Mouse (Mus musculus) layer of hippocampus, adult 9-10 months (tissue): ENCODE measurements at regions not wholly inside any gene's neighbourhood (a gene's known extent, or its start where the extent isn't known, plus 50 kb on each side); places are given as distances from the start of the nearest gene placed in this dataset.

Experiments
- DNase-seq: peaks from one replicate; pipeline ENCODE4 v3.0.0; 2022; ENCODE audit warnings: low spot score

DNA sequence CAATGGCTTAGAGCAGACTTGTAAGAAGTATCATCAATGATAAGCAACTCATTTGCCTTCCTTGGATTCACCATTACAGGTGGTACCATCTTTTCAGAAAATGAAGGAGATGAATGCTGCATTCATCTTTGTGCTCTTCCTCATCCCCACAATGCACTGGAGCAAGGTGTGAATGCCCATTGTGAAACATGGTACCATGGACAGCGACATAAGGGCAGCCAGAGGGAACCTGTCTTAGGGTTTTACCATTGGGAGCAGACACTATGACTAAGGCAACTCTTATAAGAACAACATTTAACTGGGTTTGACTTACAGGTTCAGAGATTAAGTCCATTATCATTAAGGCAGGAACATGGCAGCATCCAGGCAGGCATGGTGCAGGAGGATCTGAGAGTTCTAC lies 60.1 kb upstream of the Kcnj6 start:
- DNase-seq: no peak

GRCm38 (mm10) chr16:95064423-95064822 lies 66.9 kb upstream of the Kcnj6 start:
- no peak for DNase-seq

DNA sequence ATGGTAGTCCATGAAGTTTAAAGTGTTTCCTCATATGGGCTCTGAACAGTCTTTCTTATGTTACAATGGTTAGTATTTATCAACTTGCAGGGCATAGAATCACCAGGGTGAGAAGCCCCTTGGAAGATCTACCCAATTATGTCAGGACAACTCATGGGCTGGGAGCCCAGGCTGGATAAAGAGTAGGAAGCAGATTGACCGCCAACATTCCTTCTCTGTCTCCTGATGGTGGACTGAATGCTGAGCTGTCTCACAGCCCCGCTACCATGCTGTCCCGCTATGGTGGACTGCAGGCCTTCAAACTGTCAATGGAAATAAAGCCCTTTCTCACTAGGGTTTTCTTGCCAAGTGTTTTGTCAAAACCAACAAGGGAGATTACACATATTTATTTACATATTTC lies 69.2 kb upstream of the Kcnj6 start:
- no peak for DNase-seq

DNA sequence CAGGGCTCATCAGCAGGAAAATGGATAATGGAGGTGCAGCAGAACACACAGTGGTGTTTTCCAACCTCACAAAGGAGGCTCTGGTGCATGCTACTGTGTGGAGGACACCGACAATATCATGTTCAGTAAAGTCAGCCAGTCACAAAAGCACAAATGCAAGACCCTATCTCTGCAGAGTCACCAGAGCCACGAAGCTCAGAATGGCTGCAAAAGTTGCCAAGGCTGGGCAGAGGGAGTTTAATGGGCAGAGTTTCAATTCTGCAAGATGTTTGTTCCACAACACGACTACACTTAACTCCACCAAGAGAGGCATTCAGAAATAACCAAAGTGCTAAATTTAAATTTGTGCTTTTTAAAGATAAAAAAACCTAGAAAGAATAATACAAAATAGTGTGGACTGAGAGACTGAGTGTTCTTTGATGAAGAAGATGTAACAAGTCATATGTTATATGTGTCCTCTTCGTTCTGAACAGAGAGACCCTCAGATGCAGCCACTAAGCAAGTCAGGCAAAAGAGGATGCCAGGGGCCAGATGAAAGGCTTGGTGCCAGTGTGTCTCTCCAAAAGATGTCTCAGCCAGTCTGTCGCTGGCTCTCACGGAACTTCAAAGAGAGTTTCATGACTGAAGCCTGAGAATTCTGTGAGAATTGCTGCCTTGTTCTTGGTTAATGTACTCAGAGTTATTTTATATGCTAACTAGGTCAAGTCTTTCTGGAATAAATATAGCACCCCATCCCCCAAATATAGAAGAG lies 95.1 kb upstream of the Kcnj6 start:
- no peak for DNase-seq

GRCm38 (mm10) chr16:95093753-95094152 lies 96.3 kb upstream of the Kcnj6 start:
- no peak for DNase-seq

- no peak for DNase-seq
Measured at GRCm38 (mm10) chr16:95100954-95101353, 103.5 kb upstream of the Kcnj6 start.

- peak; percentile 42 for DNase-seq
Measured at GRCm38 (mm10) chr16:95117531-95117930, 120.0 kb upstream of the Kcnj6 start.

- DNase-seq: no peak
Measured at GRCm38 (mm10) chr16:95119293-95119692, 121.8 kb upstream of the Kcnj6 start.

DNA sequence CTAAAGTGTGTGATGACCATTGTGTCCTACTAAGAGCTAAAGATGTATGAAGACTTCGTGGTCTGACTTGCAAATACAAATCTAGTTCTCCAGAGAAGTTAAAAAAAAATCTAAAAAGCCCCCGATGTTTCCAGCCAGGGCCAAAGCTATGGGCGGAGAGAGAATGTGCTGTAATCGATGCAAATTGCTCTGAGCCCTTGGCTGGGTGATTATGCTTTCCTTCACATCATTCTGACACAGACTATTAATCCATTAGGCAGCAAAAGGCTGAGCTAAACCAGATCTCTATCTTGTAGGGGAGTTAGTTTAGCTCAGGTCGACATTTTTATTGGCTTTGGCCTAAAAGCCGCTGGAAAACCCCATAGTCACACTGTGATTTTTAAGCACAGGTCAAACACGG lies 124.5 kb upstream of the Kcnj6 start:
- no peak for DNase-seq

- DNase-seq: no peak
Measured at GRCm38 (mm10) chr16:95127616-95128015, 129.7 kb upstream of the Kcnj15 start.

- DNase-seq: no peak
Measured at GRCm38 (mm10) chr16:95131815-95132214, 125.5 kb upstream of the Kcnj15 start.

DNA sequence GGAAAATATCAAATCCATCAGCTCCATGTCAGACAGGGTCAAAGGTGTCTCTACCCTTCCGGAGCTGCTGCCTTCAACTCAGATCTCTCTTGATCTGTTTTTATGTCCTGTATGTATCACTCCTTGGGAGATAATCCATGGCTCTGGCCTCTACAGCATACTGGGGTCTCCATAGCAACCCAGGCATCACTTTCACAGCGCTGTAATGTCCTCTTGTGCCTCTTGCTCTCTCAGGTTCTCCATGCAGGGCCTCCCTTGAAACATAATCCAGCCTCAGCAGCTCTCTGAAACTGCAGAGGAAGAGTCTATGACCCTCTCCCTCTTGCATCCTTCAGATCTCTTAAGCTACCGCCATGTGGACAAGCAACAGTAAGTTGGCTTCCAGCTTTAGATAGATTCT lies 118.5 kb upstream of the Kcnj15 start:
- DNase-seq: no peak

DNA sequence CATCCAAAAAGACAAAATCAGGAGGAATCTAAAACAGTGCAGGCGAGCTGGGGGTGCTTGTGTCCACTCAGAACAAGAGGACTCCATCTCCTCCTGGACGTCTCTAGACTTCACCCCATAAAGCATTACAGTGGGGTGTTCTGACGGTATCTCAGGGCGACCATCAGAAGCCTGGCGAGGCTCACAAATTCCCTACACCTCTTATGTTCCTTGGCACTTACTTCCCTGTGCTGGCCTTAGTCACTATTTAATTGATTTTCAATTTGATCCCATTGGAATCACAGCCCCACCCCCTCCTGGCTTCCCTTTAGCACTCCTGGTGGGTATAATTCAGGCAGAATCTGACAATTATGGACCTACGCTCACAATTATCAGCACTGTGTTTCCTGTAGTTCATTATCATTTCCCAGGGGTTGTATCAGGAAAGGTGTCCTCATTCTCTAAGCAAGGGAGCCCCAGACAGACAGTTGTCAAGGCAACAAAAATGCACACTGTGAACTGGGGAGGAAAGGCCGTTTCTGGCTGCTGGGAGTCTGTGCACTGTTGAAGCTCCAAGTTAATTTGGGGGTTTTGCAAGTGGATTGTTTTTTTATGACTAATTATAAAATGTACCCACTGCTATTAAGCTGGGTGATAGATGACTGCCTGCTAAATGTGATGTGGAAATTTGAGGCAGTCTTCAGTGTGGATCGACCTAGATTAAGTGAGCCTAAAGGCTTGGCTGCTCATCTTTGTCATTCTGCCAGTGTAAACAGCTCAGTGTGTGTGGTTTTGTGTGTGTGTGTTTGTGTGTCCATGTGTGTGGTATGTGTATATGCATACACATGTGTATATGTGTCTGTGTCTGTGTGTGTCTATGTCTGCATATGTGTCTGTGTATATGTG lies 115.6 kb upstream of the Kcnj15 start:
- no peak for DNase-seq

DNA sequence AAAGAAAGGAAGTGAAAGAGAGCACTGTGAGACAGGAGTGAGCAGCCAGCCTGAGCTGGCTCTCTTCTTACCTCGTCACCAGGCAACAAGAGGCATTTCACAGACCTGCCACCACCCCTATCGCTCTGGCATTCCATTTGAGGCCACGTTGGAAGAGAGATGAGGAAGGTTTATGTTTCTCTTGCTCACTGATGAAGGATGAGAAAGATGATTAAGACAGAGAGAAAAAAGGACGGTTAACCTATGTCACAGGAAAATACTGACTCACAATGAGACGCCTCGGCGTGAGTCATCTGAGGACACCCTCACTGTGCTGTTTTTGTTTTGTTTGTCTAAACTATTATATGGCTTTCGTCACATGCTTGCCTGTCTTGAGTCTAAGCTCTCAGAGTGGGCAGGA lies 106.9 kb upstream of the Kcnj15 start:
- no peak for DNase-seq

- no peak for DNase-seq
Measured at GRCm38 (mm10) chr16:95151499-95151898, 105.9 kb upstream of the Kcnj15 start.

DNA sequence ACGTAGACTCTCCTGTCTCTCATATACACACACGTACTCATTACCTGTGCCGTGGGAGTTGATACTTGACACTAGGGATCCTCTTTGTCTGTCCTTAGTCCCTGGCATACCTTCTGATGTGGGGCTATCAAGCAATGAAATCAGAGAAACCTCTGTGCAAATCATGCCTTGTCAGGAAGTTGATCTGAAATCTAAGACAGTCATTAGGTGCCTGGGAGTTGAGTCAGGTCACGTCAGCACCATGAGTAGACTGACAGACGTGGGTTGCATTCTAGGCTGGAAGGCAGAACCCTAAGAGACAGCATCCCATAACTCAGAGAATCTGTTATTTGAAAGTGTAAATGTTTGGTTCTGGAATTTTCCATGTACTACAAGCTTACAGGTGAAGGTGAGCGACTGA lies 105.4 kb upstream of the Kcnj15 start:
- DNase-seq: no peak

GRCm38 (mm10) chr16:95152742-95153383 lies 104.5 kb upstream of the Kcnj15 start:
- no peak for DNase-seq

GRCm38 (mm10) chr16:95168349-95168748 lies 89.0 kb upstream of the Kcnj15 start:
- no peak for DNase-seq

GRCm38 (mm10) chr16:95169346-95169745 lies 88.0 kb upstream of the Kcnj15 start:
- no peak for DNase-seq

DNA sequence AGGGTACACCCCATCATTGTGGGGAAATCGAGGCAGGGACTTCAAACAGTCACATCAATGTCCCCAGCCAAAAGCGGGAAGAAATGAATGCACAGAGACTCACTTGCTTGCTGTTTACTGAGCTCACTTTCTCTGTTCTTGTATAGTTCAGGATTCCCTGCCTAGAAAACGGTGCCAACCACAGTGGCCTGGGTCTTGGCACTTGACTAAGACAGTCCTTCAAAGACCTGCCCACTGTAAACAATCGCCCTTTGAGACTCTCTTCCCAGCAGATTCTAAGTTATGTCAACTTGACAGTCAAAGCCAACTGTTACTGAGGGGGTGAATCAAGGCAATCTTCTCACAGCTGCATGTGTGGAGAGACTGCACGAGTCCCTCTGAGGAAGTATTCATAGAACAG lies 76.8 kb upstream of the Kcnj15 start:
- DNase-seq: no peak

- no peak for DNase-seq
Measured at GRCm38 (mm10) chr16:95185341-95185740, 72.0 kb upstream of the Kcnj15 start.

- no peak for DNase-seq
Measured at GRCm38 (mm10) chr16:95189114-95189513, 68.2 kb upstream of the Kcnj15 start.

DNA sequence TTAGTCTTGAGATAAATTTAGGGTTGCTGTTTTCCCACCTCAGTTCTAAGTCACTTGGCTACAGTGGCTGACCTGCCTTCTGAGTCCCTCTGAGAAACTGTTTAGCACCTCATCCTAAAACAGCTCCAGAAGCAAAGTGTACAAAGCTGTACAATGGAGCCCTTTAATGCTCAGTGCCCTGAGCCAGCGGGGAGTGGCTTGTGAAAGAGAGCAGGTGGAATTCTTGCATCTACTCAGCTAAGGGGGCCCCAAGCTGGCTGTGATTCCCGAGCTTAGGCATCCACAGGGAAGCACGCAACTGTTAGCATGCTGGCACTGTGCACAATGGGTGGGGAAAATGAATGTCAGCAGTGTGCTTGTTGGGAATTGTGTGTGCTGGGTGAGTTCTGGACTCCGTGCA lies 63.2 kb upstream of the Kcnj15 start:
- no peak for DNase-seq
